Mouse (Mus musculus) adrenal gland, postnatal 10 days (tissue): ENCODE measurements around the gene Mrps6. TPM values are rescaled to one million over a fixed set of nuclear protein-coding genes. Genes with fewer than 3 reads are reported as not detected.

Experiments
- DNase-seq: peaks from one replicate; pipeline ENCODE4 v3.0.0; 2021; ENCODE audit warnings: mixed read lengths
- long read RNA-seq, 2 experiments: library from polyadenylated mRNA; stranded (forward); transcript quantifications; one replicate each; pipeline ENCODE4 v2.0.0; 2021
- total RNA-seq, 2 experiments: library from RNA; stranded (reverse); gene quantifications; 2 replicates each; pipeline ENCODE4 v1.2.3; 2021

Gene Mrps6
- total RNA-seq: 10 to 100 TPM; 68.2 to 77.8 TPM
- long read RNA-seq, experiment 1, transcript Mrps6-201 (3 exons, 846 nt): major isoform, 151 of 160 reads
- long read RNA-seq, experiment 1, partial matches to known transcripts: 6 of 160 reads
- long read RNA-seq, experiment 1, other reads (novel, unspliced or antisense): 3 of 160 reads
- long read RNA-seq, experiment 2, transcript Mrps6-201 (3 exons, 846 nt): major isoform, 70 of 74 reads
- long read RNA-seq, experiment 2, partial matches to known transcripts: 3 of 74 reads
- long read RNA-seq, experiment 2, other reads (novel, unspliced or antisense): 1 of 74 reads

DNA sequence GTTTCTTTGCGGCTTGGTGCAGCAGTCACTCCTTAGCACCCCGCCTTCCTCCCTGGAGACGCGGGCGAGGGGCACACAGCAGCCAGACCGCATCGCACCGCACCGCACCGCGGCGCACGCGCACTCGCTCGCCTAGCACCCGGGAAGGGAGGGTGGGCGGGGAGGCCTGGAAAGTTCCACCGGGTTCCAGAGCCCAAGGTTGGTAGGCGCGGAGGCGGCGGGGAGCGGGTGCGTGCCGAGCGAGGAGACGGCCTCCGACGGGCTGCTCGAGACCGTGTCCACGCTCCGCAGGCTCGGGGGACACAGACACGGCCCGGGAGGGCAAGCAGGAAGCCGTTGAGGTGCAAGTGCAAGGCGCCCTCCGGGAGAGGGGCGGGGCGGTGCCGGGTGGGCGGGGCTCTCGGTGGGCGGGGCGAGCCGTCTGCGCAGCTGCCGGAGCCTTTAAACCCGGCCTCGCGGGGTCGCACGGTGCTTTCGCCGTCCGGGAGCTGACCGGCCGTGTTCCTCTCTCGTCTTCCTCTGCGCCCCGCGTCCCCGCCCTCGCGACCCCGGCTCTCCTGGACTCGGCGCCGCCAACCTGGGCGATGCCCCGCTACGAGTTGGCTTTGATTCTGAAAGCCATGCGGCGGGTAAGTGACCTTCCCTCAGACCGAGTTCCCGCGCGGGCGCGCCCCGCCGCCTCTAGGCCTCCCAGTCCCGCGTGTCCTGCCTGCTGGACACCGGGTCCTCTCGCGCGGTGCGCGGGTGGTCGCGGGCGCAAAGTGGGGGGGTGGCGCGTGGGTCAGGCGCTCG, at the start of gene Mrps6, which contains the start of the genes Gm49711 and Slc5a3:
Mrps6 (plus strand) TSS at position 419 of the 792 bp plus-strand sequence.
Gm49711 (plus strand) TSS at position 465 of the 792 bp plus-strand sequence.
Slc5a3 (plus strand) TSS at position 471 of the 792 bp plus-strand sequence.
- peak; percentile 96 for DNase-seq

GRCm38 (mm10) chr16:92009586-92009985, 48.5 kb upstream of the Mrps6 start:
- no peak for DNase-seq

DNA sequence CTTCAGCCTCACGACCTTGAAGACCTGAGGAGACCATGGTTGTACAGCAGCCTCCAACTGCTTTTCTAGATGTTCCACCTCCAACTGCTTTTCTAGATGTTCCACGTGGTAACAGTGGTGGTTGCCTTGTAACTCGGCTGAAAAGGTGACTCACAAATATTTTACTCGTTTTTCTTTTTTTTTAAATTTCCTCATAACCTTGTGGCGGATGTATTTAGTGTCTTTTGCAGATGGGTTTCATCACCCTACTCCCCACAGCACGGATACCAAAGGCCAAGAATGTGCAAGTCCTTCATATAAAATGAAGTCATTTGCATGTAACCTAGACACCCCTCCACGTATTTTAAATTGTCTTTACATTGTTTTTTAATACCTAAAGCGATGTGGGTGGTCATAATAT, 41.3 kb upstream of the Mrps6 start:
- DNase-seq: no peak

DNA sequence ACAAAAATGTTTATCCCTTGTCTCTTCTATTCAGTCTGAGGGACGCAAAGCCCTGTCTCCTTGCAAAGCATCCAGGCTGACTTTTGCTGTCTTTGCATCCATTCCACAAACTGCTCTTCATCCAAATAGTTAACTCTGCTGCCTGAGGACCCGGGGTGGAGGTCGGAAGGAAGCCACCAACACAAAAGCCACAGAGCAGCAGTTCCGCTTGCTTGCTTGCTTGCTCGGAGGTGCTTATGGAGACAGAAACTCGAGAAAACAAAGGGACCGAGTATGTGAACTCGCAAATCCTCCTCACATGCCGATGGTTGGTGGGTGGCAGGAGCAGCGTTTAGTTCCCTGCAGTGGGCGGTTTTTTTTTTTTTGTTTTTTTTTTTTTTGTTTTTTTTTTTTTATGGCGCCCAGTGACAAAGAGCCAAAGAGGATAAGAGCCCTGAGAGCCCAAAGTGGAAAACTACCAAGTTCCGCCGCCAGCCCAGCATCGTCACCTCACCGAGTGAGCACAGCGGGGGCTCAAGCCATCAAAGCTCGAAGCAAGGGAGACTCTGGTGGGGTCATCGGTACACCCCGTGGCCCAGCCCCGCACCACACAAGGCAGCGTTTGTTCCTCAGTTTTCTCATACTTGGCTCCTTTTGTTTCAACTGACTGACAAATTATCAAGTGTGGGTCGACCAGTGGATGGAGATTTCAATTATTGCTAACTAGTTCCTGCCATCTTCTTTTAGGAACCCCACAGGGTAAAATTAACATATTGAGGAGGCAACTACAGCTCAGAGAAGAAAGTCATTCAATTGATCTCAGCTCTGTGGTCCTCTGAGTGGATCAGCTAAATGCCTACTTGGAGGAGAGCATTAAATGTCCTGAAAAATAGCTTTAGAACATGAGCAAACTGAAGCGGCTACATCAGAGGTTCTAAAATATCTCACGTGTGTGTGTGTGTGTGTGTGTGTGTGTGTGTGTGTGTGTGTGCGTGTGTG, 38.6 kb upstream of the Mrps6 start:
- DNase-seq: peak; percentile 57

DNA sequence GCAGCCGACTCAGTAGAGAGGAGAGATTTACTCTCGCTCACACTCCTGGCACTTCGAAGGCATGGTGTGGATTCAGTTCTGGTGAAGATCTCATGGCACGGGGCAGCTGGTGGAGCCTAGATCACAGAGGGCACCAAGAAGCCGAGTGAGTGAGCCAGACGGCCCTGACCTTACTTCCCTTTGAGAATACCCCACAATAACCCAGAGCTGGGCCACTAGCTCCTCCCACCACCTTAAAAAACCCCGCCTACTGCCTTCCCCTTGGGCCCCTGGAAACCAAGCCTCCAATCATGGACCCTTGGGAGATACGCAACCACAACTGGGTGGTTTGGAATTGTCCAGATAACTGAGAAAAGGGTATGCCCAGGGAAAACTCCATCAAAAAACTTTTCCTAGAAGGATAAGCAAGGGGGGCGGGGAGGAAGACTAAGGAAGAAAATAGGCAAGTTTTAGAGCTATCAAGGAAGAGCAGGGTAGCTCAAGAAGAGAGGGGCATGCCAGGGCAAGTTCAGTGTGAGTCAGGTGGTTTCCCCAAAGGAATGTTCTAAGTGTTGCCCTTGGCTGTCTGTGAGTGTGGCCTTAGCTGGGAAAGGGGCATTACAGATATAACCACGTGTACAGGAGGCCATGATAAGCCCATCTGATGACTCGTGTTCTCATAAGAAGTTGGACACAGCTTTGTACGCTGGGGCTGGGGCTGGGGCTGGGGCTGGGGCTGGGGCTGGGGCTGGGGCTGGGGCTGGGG, 36.2 kb upstream of the Mrps6 start:
- no peak for DNase-seq

- DNase-seq: no peak
Observed at GRCm38 (mm10) chr16:92022494-92023283, 35.4 kb upstream of the Mrps6 start.

GRCm38 (mm10) chr16:92033286-92033685, 24.8 kb upstream of the Mrps6 start:
- no peak for DNase-seq

DNA sequence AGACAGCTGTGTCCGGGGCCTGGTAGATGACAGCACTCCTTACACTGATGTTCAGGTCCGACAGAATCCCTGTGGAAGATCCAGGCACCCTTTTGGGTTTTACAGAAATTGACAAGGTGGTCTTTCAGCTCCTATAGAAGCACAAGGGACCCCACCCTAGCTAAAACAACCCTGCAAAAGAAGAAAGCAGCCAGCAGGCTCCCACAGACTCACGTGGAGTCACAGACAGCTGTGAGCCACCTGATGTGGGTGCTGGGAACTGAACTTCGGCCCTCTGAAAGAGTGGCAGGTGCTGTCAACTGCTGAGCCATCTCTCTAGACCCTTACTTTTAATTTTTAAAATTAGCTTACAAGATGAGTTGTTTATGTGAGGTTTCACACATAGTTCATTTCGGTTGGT, 23.4 kb upstream of the Mrps6 start:
- no peak for DNase-seq

- no peak for DNase-seq
Observed at GRCm38 (mm10) chr16:92036701-92037100, 21.4 kb upstream of the Mrps6 start.

DNA sequence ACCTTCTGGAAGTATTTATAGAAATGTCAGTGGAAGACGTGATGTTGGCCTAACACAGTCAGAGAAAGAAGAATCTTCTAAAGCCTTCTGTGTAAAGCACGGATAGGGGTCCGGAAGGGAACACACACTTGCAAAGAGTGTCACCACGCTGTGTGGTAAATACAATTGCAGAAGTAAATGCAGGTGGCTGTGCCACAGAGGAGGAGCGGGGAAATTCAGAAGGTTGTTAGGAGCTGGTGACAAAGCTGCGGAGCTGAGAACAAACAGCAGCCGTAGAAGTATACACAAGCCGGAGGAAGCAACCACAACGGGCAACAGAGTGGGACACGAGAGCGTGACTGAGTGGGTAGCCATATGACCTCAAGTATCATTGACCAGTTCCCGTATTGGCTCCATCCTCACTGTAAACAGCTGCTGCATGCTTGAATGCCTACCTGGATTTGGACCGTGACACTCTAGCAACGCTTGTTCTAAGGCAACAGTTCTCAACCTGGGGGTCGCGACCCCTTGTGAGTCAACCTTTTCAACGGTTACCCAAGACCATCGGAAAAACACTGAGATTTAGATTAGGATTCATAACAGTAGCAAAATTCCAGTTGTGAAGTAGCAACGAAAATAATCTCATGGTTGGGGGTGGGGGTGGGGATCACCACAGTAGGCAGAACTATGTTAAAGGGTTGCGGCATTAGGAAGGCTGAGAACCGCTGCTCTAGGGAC, 20.0 kb upstream of the Mrps6 start:
- no peak for DNase-seq

GRCm38 (mm10) chr16:92039421-92039820, 18.6 kb upstream of the Mrps6 start:
- DNase-seq: no peak

GRCm38 (mm10) chr16:92039966-92040365, 18.1 kb upstream of the Mrps6 start:
- DNase-seq: no peak

DNA sequence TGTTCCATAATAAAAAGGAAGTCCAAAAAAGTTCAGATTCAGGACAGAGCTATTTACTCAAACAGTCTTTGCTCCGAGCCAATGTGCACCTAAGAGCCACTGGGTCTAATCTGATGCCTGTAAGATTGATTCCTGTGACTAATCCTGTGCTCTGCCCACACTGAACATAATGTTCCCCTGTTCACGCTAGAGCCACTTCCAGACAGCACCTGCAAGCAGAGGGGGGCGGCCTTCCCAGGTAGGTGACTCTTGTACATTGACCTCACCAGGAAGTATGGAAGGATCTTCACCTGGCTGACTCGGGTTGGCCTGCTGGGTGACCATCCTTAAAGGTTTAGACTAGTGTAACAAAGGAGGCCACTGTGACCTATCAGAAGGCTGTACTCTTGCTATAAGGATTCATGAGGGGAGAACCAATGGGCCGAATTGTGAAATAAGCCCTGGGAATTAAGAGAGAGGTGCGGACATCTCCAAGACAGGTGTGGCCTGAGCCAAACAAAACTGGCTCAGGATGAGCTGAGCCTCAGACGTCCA, 6.2 kb upstream of the Mrps6 start:
- no peak for DNase-seq

DNA sequence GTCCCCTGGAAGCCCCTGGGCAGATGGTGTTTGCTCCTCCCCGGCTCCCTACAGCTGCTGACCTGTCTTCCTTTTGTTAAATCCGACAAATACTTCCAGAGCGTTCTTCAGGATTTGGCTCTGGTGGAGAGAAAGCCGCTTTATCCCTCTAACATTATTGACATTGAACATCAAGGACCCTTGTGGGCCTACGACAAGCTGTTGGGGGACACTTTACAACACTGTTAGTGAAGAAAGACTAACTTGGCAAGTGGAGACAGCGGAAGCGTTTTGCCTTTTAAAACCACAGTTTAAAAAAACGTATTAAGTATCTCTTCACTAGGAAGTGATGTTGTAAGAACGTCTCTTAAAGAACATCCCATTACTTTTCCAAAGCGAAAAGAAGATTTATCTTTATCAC, 5.5 kb upstream of the Mrps6 start:
- no peak for DNase-seq

DNA sequence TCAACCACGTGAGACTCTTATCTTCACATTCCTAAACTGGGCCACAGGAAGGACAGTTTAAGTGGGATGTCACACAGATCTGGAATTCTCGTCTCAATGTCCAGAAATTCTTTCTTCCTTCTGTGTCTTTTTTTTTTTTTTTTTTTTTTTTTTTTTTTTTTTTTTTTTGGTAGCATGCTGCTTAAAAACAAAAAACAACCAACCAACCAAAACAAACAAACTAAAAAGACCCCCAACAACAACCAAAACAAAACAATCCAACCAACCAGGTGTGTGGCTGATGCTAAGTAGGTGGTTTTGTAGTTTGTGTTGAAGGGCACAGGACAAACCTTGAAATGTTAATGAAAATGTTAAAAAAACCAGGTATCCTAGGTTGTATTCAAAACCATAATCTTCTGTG, 1.4 kb upstream of the Mrps6 start:
- DNase-seq: no peak

DNA sequence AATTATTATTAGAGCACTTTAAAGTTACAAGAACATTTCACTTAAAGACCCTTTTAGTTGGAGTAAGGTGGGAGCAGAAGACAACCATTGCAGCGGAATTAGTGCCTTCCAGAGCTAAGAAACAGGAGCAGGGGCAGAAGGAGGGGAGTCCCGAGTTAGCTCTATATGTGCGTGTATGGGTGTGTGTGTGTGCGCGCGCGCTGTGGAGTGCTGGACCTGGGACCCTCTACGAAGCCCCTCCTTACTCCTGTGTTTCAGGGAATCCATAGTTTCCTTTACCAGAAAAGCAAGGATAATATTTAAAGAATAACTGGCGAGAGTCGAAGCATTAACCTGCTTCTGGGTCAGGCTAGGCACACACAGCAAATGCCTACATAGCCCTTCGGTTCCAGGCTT, 616 bp upstream of the Mrps6 start:
- no peak for DNase-seq

DNA sequence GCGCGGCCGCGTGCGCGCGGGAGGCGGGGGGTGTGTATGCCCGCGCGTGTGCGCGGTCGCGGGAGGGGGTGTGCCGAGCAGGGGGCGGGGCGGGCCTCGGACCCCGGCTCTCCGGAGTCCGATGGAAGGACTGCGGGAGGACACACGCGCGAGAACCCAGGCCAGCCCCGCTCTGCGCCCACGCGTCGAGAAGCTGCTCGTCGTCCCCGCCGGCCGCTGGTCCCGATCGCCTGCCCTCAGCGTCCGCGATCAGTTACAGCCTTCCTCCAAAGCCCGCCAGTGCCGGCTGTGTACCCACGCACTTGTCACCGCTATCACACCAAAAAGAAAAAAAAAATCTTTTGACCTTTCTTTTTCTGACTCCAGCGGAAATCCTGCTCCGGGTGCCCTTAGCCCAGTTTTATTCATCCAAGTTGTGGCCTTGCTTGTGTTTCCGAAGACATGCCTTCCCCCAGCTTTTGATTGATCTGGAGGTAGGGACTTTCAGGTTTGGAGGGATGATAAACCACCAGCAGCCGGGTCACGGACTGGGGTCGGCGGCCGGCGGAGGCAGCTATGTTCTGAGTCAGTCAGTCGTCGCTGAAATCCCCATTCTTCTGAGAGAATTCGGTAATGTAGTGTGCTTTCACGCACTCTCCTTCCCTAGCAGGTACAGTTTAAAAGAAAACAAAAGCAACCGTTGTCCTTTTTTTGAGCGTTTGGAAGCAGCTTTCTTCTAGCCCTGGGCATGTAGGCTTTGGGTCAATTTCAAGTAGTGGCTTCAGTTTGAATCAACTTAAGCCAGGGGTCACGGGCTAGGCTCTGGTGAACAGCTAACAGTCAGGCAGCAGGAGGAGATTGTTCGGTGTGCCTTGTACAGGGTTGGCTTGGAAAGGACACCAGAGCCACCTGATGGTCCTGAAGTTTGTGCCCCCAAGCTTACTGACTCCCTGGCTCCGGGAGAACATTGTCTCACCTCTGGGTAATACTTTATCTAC, 862 bp downstream of the Mrps6 start:
- peak; percentile 44 for DNase-seq

GRCm38 (mm10) chr16:92060213-92060612, 2.1 kb downstream of the Mrps6 start:
- no peak for DNase-seq

GRCm38 (mm10) chr16:92061586-92061985, 3.5 kb downstream of the Mrps6 start:
- DNase-seq: no peak
